Mouse (Mus musculus): ENCODE measurements around the gene Cyp4f39.

Gene Cyp4f39

DNA sequence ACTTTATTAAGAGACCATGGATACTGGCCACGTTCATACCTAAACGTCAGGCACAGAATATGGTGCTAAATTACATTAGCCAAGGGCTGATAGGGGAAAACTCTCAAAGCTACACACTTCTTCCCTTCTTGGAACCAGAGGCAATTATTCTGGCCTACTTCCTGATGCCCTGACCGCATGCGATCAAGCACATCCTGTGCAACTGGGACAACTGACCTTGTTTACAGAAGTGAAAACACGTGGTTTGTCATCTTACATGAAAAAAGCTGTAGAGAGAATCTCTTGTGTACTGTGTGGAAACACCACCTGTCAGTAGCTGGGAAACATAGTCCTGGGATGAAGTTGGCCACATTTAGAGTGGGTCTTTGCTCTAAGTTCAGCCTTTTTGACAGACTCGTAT is 81.5 kb downstream of the Cyp4f39 start:
- DNase-seq: no peak

DNA sequence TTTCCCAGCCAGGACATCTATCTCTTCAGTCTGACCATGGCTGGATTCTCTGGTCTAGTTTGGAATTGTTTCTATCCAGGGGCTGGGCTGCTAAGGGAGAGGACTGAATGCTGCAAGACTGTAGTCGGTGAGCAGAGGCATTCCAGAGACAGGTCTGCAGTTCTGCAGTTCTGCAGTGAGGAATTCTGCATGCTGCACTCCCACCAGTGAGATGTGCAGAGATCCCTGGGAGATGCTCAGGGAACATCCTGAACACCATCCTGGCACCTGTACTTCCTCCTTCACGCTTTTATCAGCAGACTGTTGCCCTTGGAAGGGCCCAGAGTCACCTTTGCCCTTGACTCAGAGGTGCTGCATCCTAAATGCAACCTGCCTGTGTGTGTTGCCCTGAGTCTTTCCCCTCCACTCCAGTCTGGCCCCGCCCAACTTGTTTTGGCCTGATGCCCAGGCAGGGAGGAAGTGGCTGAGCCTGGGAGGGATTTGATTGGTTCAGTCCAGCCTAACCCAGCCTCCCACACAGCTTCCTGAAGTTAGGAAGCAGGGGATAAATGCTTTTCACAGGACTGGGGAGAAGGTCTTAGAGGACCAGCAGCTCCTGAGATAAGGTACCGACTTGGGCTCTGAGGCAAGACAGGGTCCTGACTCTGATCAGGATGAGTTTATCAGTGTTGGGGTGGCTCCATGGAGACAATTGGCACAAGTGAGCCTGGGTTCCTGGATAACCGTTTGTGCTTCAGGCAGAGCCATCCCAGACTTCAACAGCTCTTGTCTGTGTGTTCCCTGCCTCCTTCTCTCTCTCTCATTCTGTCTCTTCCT is 83.7 kb downstream of the Cyp4f39 start, which contains the start of gene Cyp4f16:
TSS of gene Cyp4f16 (plus strand) at position 508 of the 816 bp plus-strand sequence.
- peak; percentile 82 for DNase-seq

DNA sequence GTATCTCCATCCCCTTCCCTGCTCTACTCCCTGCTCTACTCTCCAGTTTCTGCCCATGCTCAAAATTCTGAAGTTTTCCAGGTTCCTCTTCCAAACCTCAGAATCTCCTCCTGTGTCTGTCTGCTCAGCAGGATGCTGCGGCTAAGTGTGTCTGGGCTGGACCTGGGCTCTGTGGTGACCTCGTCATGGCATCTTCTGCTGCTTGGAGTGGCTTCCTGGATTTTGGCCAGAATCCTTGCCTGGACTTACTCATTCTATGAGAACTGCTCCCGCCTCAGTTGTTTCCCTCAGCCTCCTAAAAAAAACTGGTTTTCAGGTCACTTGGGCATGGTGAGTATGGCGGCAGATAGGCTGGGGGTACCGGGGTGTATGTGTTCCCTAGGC is 84.3 kb downstream of the Cyp4f39 start:
- DNase-seq: no peak
